Mouse (Mus musculus) liver, adult 2 months (tissue): ENCODE measurements around the gene B3galt1.

ENCODE experiments used
- CTCF ChIP-seq: fragments of 200-500 bp; IDR thresholded peaks from 2 replicates; pipeline ENCODE4 v1.5.1; 2011; ENCODE audit warnings: low read depth, low read length, control low read depth
- POLR2A ChIP-seq: fragments of 200-500 bp; IDR thresholded peaks from 2 replicates; pipeline ENCODE4 v1.6.1; 2011; ENCODE audit warnings: low read length, control low read depth; ENCODE audit not compliant: insufficient read depth; ENCODE audit errors: extremely low read depth

DNA sequence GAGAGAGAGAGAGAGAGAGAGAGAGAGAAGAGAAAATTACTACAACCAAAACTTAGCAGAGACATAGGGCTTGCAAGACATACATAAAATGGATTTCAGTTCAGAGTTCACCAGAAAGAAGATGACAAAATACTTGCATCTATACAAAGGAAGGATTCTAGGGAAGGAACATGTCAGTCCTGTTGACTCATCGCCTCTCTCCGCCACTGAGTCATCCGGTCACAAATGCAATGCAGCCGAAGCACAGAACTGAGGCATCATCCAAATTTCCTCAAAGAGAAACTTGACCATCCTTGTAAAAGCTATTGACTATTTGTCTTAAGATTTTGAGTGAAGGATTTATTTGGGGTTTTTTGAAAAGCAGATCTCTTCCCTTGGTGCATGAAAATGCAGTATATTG is 410.8 kb downstream of the B3galt1 start:
- no peak for TF ChIP-seq POLR2A
- TF ChIP-seq CTCF, result no peak
